Mouse (Mus musculus): ENCODE results near the gene Fbn1. TPM values are rescaled to one million over a fixed set of nuclear protein-coding genes. Genes with fewer than 3 reads are reported as not detected.

The Fbn1 gene
- polyA plus RNA-seq, 1 experiment from 2014 or later, result 5.7 TPM

GRCm38 (mm10) chr2:125260326-125260725, 247.5 kb downstream of the Fbn1 start:
- no peak overlapping the region for H3K27ac ChIP-seq (ENCODE audit: low read depth, low read length)
- H3K36me3 ChIP-seq (ENCODE audit: control insufficient read depth, insufficient read depth, low read length), result peaks cover 33% of the 10 kb centered on the region; the same call in 1 of the 2 replicates
- ATAC-seq (replicated peaks; ENCODE audit: low FRiP score) (no peak), DNase-seq (ENCODE audit: low spot score) (no peak)
- H3K4me3 ChIP-seq (ENCODE audit: low read depth, low read length), result no peak overlapping the region
- H3K9me3 ChIP-seq (ENCODE audit: control insufficient read depth, low read length), result no peaks in the 10 kb centered on the region
- 85% methylated on average over 2 of the region's 2 CpGs for WGBS
- no peaks in the 10 kb centered on the region for H3K4me1 ChIP-seq (replicated peaks; ENCODE audit: control insufficient read depth, insufficient read depth, low read length)
- H3K4me2 ChIP-seq, result no peak overlapping the region
- H3K27me3 ChIP-seq (replicated peaks; ENCODE audit: control insufficient read depth, insufficient read depth, low read length), result no peaks in the 10 kb centered on the region
- H3K9ac ChIP-seq (ENCODE audit: low read depth, low read length), result no peak overlapping the region

- ATAC-seq (replicated peaks; ENCODE audit: low FRiP score), result 0 out of 2 replicates have a peak, but pooled peaks have one; percentile 42
These were observed 248.3 kb downstream of the Fbn1 start for GRCm38 (mm10) chr2:125259230-125260120.

GRCm38 (mm10) chr2:125255886-125256285, 251.9 kb downstream of the Fbn1 start:
- Histone ChIP-seq H3K36me3 (ENCODE audit: control insufficient read depth, insufficient read depth, low read length) (peaks cover 64% of the 10 kb centered on the region), H3K9ac (ENCODE audit: low read depth, low read length) (no peak overlapping the region), H3K4me1 (replicated peaks; ENCODE audit: control insufficient read depth, insufficient read depth, low read length) (peaks cover 9% of the 10 kb centered on the region; the same call in 1 of the 2 replicates), H3K4me2 (no peak overlapping the region), H3K27me3 (replicated peaks; ENCODE audit: control insufficient read depth, insufficient read depth, low read length) (no peaks in the 10 kb centered on the region), H3K9me3 (ENCODE audit: control insufficient read depth, low read length) (no peaks in the 10 kb centered on the region), H3K27ac (ENCODE audit: low read depth, low read length) (no peak overlapping the region), H3K4me3 (ENCODE audit: low read depth, low read length) (no peak overlapping the region)
- 67% methylated on average over 3 of the region's 3 CpGs for WGBS
- DNase-seq (ENCODE audit: low spot score) (no peak), ATAC-seq (replicated peaks; ENCODE audit: low FRiP score) (no peak)

More at GRCm38 (mm10) chr2:125259230-125260120, 248.3 kb downstream of the Fbn1 start:
- 83% methylated on average over 14 of the region's 14 CpGs for WGBS
- H3K9ac ChIP-seq (ENCODE audit: low read depth, low read length), result no peak overlapping the region
- DNase-seq (ENCODE audit: low spot score), result no peak
- no peak overlapping the region for H3K4me3 ChIP-seq (ENCODE audit: low read depth, low read length)
- H3K9me3 ChIP-seq (ENCODE audit: control insufficient read depth, low read length), result no peaks in the 10 kb centered on the region
- H3K27ac ChIP-seq (ENCODE audit: low read depth, low read length), result no peak overlapping the region
- H3K36me3 ChIP-seq (ENCODE audit: control insufficient read depth, insufficient read depth, low read length), result peaks cover 37% of the 10 kb centered on the region; the same call in 1 of the 2 replicates
- H3K4me2 ChIP-seq, result no peak overlapping the region
- H3K4me1 ChIP-seq (replicated peaks; ENCODE audit: control insufficient read depth, insufficient read depth, low read length), result no peaks in the 10 kb centered on the region
- H3K27me3 ChIP-seq (replicated peaks; ENCODE audit: control insufficient read depth, insufficient read depth, low read length), result no peaks in the 10 kb centered on the region

GRCm38 (mm10) chr2:125254630-125255029, 253.2 kb downstream of the Fbn1 start:
- Histone ChIP-seq H3K9ac (ENCODE audit: low read depth, low read length) (no peak overlapping the region), H3K4me3 (ENCODE audit: low read depth, low read length) (no peak overlapping the region), H3K27me3 (replicated peaks; ENCODE audit: control insufficient read depth, insufficient read depth, low read length) (no peaks in the 10 kb centered on the region), H3K27ac (ENCODE audit: low read depth, low read length) (no peak overlapping the region), H3K4me1 (replicated peaks; ENCODE audit: control insufficient read depth, insufficient read depth, low read length) (peaks cover 12% of the 10 kb centered on the region), H3K4me2 (no peak overlapping the region), H3K36me3 (ENCODE audit: control insufficient read depth, insufficient read depth, low read length) (peaks cover 71% of the 10 kb centered on the region), H3K9me3 (ENCODE audit: control insufficient read depth, low read length) (no peaks in the 10 kb centered on the region)
- ATAC-seq (replicated peaks; ENCODE audit: low FRiP score), result no peak
- no peak for DNase-seq (ENCODE audit: low spot score)
- 78% methylated on average over 3 of the region's 3 CpGs for WGBS

- Histone ChIP-seq H3K4me1 (replicated peaks; ENCODE audit: control insufficient read depth, insufficient read depth, low read length) (peaks cover 19% of the 10 kb centered on the region), H3K4me3 (ENCODE audit: low read depth, low read length) (no peak overlapping the region), H3K9me3 (ENCODE audit: control insufficient read depth, low read length) (no peaks in the 10 kb centered on the region), H3K9ac (ENCODE audit: low read depth, low read length) (no peak overlapping the region), H3K36me3 (ENCODE audit: control insufficient read depth, insufficient read depth, low read length) (peaks cover 68% of the 10 kb centered on the region), H3K4me2 (no peak overlapping the region), H3K27ac (ENCODE audit: low read depth, low read length) (no peak overlapping the region), H3K27me3 (replicated peaks; ENCODE audit: control insufficient read depth, insufficient read depth, low read length) (no peaks in the 10 kb centered on the region)
- DNase-seq (ENCODE audit: low spot score) (no peak), ATAC-seq (replicated peaks; ENCODE audit: low FRiP score) (no peak)
- WGBS, result 91% methylated on average over 6 of the region's 6 CpGs
These were observed 254.1 kb downstream of the Fbn1 start for GRCm38 (mm10) chr2:125253699-125254098.

GRCm38 (mm10) chr2:125252275-125252674, 255.5 kb downstream of the Fbn1 start:
- ATAC-seq (replicated peaks; ENCODE audit: low FRiP score), result no peak

GRCm38 (mm10) chr2:125251781-125252180, 256.0 kb downstream of the Fbn1 start:
- ATAC-seq (replicated peaks; ENCODE audit: low FRiP score) (no peak), DNase-seq (ENCODE audit: low spot score) (no peak)
- Histone ChIP-seq H3K4me1 (replicated peaks; ENCODE audit: control insufficient read depth, insufficient read depth, low read length) (peaks cover 19% of the 10 kb centered on the region), H3K4me2 (peak overlapping the region; percentile 25), H3K9ac (ENCODE audit: low read depth, low read length) (no peak overlapping the region), H3K27me3 (replicated peaks; ENCODE audit: control insufficient read depth, insufficient read depth, low read length) (no peaks in the 10 kb centered on the region), H3K9me3 (ENCODE audit: control insufficient read depth, low read length) (no peaks in the 10 kb centered on the region), H3K36me3 (ENCODE audit: control insufficient read depth, insufficient read depth, low read length) (peaks cover 53% of the 10 kb centered on the region), H3K27ac (ENCODE audit: low read depth, low read length) (no peak overlapping the region), H3K4me3 (ENCODE audit: low read depth, low read length) (no peak overlapping the region)
- 80% methylated on average over 4 of the region's 4 CpGs for WGBS

More at GRCm38 (mm10) chr2:125252275-125252674, 255.5 kb downstream of the Fbn1 start:
- H3K27ac ChIP-seq (ENCODE audit: low read depth, low read length), result no peak overlapping the region
- H3K9ac ChIP-seq (ENCODE audit: low read depth, low read length), result no peak overlapping the region
- DNase-seq (ENCODE audit: low spot score), result no peak
- no peaks in the 10 kb centered on the region for H3K27me3 ChIP-seq (replicated peaks; ENCODE audit: control insufficient read depth, insufficient read depth, low read length)
- H3K4me1 ChIP-seq (replicated peaks; ENCODE audit: control insufficient read depth, insufficient read depth, low read length), result peaks cover 19% of the 10 kb centered on the region
- peaks cover 58% of the 10 kb centered on the region for H3K36me3 ChIP-seq (ENCODE audit: control insufficient read depth, insufficient read depth, low read length)
- H3K4me3 ChIP-seq (ENCODE audit: low read depth, low read length), result no peak overlapping the region
- H3K9me3 ChIP-seq (ENCODE audit: control insufficient read depth, low read length), result no peaks in the 10 kb centered on the region
- WGBS, result 65% methylated on average over 2 of the region's 2 CpGs
- H3K4me2 ChIP-seq, result no peak overlapping the region

Data from liver, embryonic 11.5 days (tissue).